Mouse (Mus musculus) frontal cortex, postnatal 25 days (tissue): ENCODE measurements at regions not wholly inside any gene's neighbourhood (a gene's known extent, or its start where the extent isn't known, plus 50 kb on each side); places are given as distances from the start of the nearest gene placed in this dataset.
"Not testable (repeated sequence)": the region's sequence is repeated elsewhere in the genome, so short reads cannot be mapped to it uniquely, and the experiment has no call there.

Experiments used
- DNase-seq, 2 experiments: peaks; one replicate each; pipeline ENCODE4 v3.0.0; 2022; ENCODE audit warnings: low spot score in 2 of 2

DNA sequence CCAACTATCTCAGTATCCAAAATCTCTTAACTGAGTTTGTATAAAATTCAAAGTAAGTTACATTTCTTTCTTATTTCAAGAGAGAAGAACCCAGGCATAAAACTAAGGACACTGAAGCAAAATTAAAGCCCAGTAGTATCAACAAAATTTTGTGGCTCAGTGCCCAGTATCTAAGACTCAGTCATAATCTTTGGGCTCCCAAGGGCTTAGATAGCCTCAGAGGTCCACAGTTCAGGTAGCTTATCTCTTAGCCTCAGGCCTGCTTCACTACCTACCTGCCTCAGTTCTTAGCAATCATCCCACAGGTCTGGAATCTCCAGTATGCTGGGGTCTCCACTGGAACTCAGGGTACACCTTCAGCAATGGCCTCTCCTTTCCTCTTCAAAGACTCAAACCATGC lies 835.6 kb upstream of the Olfr1507 start:
- DNase-seq = not testable (repeated sequence)

GRCm38 (mm10) chr14:53324367-53324766 lies 828.8 kb upstream of the Olfr1507 start:
- DNase-seq = not testable (repeated sequence)

DNA sequence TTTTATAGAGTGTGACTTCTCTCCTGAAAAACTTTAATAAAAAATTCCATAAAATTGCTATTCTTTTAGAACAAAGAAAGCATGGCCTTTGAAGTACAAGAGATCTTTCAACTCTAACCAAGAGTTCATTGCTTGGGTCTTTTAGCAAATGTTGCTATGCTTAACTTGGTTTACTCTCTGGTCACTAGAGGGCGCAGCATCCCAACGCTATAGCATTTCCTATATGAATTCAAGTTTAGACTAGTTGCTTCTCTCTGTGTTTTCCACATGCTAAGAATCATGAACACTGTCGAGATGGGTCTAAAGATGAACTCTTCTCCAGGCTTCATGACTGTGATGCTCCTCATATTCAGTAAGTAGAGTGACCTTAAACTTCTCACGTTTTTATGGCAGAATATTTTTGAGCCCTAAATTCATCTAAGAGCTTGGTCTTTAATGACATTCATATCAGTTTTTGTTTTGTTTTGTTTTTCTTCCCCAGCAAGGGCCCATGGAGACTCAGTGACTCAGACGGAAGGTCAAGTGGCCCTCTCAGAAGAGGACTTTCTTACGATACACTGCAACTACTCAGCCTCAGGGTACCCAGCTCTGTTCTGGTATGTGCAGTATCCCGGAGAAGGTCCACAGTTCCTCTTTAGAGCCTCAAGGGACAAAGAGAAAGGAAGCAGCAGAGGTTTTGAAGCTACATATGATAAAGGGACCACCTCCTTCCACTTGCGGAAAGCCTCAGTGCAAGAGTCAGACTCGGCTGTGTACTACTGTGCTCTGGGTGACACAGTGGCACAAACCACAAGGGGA lies 823.2 kb upstream of the Olfr1507 start:
- DNase-seq = not testable (repeated sequence)

GRCm38 (mm10) chr14:53312490-53312889 lies 816.9 kb upstream of the Olfr1507 start:
- DNase-seq = not testable (repeated sequence)

DNA sequence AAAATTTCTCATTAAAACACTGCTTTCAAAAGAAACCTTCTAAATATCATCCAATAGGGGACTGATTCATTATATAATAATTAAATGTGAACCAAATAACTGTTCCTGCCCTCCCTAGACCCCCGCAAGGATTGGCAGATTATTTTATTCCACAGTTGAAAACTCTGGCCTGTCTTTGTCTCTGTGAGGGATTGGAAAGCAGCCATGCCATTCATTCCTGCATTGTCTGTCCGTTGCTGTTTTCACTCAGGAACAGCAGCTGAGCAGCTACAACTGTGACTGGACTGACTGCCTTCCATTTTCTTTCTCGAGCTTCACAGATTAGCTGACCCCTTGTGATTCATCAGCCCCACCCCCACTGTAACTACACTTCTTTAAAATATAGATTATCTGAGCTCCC lies 807.6 kb upstream of the Olfr1507 start:
- not testable (repeated sequence) for DNase-seq

DNA sequence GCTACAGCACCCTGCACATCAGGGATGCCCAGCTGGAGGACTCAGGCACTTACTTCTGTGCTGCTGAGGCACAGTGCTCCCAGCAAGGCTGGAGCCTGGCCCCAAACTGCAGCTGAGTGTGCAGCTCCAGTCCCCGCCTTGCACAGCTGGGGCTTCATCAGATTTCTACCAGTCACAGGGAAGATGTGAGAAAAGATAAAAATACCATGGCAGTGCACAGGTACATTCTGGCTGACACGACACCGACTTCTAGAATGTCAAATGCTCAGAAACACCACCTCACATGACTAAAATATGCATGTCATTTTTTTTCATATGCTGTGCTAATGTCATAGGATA lies 806.9 kb upstream of the Olfr1507 start:
- not testable (repeated sequence) for DNase-seq

DNA sequence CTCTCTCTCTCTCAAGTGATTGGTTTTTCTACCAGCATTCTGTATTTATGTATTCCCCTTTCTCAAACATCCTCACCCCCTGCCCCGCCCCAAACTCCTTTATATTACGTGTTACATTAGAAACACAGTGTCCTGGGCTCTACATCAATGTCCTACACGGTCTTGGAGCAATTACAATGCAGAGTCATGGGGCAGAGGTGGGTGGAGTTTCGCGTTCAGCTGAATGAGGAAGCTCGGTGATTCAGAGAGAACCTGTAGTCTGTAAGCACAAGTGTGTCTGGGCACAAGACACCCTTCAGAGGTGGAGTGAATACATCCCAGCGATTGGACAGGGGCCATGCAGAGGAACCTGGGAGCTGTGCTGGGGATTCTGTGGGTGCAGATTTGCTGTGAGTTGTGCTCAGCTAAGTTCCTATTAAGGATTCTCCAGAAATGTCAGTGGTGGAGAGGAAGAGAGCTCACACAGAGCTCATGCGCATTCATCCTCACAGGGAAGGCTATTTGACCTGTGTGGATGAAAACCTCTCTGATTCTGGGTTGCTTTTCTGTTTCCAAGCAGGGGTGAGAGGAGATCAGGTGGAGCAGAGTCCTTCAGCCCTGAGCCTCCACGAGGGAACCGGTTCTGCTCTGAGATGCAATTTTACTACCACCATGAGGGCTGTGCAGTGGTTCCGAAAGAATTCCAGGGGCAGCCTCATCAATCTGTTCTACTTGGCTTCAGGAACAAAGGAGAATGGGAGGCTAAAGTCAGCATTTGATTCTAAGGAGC lies 806.4 kb upstream of the Olfr1507 start:
- not testable (repeated sequence) for DNase-seq

DNA sequence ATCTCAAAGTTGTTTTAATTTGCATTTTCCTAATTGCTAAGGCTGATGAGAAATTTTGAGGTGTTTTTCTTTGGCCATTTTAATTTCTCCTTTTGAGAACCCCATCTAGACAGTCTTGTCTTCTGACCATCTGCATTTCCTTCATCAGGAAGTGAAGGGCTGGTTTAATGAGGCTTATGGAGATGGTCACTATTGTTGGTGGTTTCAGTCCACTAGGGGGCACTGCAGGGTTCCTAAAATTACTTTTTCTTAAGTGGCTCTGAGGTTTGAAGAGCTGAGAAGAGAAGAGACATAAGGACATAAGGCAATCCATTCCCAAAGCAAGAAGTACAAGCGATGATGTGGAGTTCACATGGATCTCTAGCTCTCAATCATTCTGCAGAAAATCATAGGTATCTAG lies 805.6 kb upstream of the Olfr1507 start:
- DNase-seq = not testable (repeated sequence)

- DNase-seq = not testable (repeated sequence)
Measured at GRCm38 (mm10) chr14:53299735-53300134, 804.2 kb upstream of the Olfr1507 start.

DNA sequence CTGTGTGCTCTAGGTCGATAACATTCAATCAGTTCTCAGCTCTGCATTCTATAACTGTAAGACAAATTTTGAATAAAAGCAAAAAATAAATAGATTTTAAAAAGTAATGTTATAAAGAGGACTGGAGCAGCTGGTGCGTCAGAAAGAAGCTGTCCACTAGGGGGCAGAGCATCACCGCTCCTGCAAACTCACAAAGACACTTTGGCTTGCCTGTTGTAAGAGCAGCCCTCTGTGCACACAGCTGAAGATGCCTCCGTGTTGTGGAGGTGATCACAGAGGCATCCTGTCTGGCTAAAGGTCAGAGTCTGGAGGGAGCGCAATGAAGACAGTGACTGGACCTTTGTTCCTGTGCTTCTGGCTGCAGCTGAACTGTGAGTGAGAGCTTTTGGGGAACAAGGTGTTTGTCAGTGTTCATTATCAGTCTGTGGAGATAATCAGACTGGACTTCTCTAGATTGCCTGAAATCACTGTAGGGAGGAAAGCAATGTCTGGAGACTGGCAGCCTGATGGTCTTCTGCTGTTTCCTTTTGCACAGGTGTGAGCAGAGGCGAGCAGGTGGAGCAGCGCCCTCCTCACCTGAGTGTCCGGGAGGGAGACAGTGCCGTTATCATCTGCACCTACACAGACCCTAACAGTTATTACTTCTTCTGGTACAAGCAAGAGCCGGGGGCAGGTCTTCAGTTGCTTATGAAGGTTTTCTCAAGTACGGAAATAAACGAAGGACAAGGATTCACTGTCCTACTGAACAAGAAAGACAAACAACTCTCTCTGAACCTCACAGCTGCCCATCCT lies 788.0 kb upstream of the Olfr1507 start:
- not testable (repeated sequence) for DNase-seq

DNA sequence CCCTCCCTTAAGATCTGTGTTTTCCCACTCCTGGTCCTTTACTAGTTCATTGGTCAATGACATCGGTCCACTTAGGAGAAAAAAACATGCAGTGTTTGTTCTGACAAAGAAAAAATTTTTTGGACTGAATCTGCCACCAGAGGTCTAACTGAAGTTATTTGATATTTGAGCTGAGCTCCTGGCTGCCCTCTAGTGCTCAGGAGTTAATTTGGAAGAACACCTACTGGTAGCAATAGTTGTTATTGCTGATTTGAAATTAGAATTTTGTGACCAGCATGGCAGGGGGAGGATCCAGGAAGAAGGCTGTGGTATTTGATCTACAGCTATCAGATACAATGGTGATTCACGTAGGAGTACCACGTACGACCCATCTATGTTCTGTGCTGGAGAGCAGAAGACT lies 777.7 kb upstream of the Olfr1507 start:
- DNase-seq = not testable (repeated sequence)

DNA sequence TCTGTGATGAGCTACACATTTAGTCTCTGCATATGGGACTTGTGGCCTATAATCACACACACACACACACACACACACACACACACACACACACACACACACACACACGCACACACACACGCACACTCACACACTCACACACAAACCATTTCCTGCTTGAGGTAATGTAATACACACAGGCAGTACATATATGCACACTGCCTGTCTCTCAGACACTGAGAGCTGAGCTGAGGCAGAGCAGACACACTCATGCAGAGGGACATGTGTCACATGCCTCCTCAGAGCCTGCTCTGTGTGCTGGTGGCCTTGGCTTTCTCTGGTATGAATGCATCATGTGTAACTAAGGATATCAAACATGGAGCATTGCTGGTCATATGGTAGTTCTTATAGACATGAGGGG lies 772.1 kb upstream of the Olfr1507 start:
- not testable (repeated sequence) for DNase-seq

DNA sequence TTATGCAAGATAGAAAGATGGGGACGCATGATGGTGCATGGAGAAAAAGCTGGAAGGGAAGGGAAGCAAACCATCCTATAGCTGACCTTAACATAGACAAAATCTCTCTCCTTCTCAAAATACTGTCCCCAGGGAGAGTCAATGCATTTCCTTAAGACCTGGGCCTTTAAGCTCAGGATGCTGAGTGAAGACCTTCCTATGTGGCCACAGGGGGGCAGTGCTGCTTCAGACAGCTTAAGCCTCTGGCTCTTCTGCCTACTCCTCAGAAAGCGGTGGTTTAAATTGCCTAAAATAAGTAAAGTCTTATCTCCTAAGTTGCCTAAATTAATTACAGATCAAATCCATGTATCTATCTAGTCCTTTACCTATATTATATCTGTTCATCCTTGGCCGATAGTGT lies 760.4 kb upstream of the Olfr1507 start:
- DNase-seq = not testable (repeated sequence)

DNA sequence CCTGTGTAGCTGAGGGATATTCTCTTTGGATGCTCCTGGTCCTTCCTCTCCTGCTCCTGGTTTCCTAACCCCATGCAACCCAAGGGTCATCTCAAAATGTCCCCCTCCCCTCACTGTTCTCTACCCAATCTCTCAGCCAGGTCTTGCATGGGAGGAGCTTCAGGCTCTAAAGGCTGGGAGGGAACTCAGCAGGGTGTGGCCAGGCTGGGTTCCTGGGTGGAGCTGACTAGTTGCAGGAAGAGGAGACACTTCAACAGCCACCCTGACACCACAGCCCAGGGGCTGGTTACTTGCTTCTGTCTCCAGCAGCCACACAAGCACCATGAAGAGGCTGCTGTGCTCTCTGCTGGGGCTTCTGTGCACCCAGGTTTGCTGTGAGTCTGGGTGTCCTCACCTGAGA lies 757.9 kb upstream of the Olfr1507 start:
- not testable (repeated sequence) for DNase-seq

GRCm38 (mm10) chr14:53231142-53231541 lies 735.6 kb upstream of the Olfr1507 start:
- DNase-seq = not testable (repeated sequence)

GRCm38 (mm10) chr14:53224789-53225188 lies 729.2 kb upstream of the Olfr1507 start:
- not testable (repeated sequence) for DNase-seq

DNA sequence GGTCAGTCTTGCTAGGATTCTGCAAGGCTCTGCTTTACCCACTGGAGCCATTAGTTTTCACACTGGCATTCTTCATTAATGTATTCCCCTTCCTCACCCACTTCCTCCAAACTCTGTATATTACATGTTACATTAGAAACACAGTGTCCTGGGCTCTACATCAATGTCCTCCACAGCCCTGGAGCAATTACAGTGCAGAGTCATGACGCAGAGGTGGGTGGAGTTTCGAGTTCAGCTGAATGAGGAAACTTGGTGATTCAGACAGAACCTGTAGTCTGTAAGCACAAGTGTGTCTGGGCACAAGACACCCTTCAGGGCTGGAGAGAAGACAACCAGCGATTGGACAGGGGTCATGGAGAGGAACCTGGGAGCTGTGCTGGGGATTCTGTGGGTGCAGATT lies 715.0 kb upstream of the Olfr1507 start:
- not testable (repeated sequence) for DNase-seq

- not testable (repeated sequence) for DNase-seq
Measured at GRCm38 (mm10) chr14:53209258-53209657, 713.7 kb upstream of the Olfr1507 start.

- not testable (repeated sequence) for DNase-seq
Measured at GRCm38 (mm10) chr14:53190931-53191330, 695.4 kb upstream of the Olfr1507 start.

GRCm38 (mm10) chr14:53174099-53174498 lies 678.5 kb upstream of the Olfr1507 start:
- DNase-seq = not testable (repeated sequence)

GRCm38 (mm10) chr14:53166327-53166726 lies 670.8 kb upstream of the Olfr1507 start:
- DNase-seq = not testable (repeated sequence)

DNA sequence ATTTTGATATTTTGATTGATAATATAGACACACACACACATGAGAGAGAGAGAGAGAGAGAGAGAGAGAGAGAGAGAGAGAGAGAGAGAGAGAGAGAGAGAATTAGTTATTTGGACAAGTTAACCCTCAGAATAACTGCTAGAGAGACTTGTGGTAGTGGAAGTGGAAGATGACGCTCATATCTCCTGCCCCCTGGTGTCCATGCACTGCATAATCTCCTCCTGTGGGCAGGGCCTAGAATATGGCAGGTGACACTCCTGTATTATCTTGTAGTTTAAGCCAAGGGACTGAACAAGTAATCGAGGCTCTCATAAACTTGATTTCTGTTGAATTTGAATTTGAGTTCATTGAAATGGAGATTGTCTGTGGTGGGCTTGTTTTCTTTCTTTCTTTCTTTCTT lies 663.5 kb upstream of the Olfr1507 start:
- not testable (repeated sequence) for DNase-seq
